Mouse (Mus musculus) thymus, postnatal 14 days (tissue): ENCODE data around the gene Ces2h.
"Not testable (repeated sequence)": the region's sequence is repeated elsewhere in the genome, so short reads cannot be mapped to it uniquely, and the experiment has no call there.

Experiments used
- DNase-seq: peaks from one replicate; pipeline ENCODE4 v3.0.0; 2021

Ces2h gene

DNA sequence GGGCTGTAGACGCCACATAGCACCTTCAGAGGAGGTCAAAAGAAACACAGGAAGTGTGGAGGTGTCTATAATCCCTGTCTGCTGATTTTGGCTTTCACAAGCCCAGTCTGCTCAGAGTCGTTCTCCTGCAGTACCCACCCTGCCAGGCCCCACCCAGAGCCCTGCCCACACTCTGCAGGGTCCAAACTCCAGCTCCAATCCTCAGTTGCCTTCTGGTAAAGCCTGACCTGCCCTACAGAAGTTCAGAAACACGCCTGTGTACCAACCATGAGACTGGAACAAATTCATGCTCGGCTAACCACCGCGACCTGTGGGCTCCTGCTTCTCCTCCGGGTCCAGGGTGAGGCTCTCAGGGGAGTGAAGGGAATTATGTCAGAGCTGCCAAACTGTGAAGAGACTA, at the start of gene Ces2h:
TSS of gene Ces2h (plus strand) at position 268 of the 400 bp plus-strand sequence.
- DNase-seq = no peak

DNA sequence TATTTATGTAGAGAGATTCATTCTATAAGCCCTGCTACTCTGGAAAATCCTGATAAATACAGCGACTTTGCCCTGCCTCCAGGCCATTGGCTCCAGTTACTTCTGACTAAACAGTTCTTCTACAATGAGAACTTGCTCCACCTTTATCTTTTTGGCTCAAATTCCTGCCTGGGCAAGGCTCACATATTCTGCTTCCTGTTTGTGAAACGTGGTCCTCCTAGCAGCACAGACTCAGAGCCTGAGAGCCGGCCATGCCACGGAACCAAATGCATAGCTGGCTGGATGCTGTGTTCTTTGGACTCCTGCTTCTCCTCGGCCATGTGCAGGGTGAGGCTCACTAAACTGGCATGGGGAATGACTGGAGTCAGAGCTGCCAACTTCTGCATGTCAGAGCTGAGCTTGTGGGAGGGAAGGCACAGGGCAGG, 39.1 kb upstream of the Ces2h start, which contains the start of gene Ces2g:
TSS of gene Ces2g (plus strand) at position 182 of the 425 bp plus-strand sequence.
- DNase-seq = no peak

DNA sequence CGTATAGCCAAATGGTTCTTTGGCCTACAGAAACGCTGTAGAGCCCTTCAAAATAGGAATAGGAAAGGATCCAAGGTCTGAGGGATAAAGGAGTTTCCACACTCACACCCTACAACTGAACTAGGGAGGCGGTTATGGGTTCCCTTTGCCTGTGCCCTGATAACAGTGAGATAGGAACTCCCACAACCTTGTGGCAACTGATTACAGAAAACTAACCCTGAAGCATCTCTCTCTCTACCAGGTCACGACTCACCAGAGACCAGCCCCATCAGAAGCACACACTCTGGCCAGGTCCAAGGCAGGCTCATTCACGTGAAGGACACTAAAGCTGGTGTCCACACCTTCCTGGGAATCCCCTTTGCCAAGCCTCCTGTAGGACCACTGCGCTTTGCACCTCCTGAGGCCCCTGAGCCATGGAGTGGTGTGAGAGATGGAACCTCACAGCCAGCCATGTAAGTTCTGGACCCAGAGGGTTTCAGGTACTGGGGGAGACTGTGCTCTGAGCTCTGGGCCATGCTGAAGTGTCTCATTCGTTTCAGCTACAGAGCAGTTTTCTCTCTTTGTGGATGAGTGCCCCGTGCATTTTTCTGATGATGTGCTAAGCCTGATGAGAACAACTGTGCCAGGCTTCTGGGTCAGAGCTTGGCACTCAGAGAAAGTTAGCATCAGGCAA, 38.3 kb upstream of the Ces2h start:
- DNase-seq = no peak

DNA sequence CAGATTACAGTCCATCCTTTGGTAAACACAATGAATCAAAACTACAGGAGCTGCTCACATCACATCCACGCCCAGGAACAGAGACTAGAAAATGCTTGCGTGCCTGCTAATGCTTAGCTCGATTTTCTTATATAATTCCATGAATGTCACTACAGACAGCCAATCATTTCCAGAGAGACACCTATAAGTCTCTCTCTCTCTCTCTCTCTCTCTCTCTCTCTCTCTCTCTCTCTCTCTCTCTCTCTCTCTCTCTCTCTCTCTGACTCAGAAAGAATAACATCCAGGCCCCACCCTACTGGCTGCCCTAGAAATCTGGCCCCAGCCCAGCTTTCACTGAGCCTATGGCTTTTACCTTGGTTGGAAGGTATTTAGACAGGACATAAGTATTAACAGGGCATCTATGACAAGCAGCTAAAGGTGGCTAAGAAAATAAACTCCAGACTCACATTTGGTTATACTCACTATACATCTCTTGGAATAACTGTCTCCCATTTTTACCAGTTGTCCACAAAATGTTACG, 37.2 kb upstream of the Ces2h start:
- no peak for DNase-seq

DNA sequence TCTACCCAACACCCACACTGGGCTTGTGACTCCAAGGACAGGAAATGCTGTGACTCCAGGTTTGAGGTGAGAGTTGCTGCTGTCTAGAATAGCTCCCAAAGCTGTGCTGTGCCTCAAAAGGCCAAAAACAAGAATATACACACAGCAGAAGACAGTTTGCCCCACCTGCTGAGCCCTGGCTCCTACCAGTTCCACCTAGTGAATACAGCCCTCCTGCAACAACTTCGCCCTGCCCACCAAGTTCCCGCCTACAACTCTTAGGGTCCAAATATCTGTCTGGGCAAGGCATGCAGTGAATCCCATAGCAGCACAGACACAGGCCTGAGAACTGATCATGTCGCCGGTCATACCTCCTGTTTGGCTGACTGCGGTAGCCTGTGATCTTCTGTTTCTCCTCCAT, 16.5 kb upstream of the Ces2h start:
- no peak for DNase-seq

DNA sequence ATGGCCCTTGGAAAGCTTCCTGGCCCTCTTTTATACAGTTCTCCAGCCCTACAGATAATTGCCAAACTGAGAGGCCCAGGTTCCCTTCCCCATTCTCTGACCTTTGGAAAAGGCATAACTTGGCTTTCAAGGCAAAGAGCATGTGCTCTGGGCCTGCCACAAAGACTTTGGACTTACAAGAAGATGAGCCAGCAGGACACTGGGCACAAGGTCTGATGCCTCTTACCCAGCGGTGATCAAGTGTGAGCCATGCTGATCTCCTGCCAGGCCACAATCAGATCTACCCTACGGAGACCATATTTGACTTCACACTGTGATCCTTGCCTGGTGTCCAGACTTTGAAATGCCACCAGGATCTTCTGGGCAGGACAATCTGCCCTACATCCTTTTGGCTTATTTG, 15.7 kb upstream of the Ces2h start:
- DNase-seq = no peak

DNA sequence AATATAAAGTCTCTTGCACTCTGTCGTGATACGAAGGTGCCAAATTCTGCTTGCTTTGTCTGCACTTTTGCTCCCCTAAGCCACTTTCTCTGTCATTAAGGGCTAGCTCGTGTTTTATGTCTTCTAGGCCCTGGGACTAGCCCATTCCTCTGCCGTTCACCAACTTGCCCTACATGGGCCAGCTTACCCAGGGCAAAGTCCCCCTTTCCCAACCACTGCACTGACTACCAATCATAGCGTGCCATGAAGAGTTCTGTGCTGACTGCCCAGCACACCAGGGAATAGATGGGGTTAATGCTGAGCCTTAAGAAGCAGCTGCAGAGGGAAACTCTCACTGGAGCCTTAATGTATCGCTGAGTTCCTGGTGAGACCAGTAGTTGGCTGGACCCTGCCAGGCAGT, 2.5 kb upstream of the Ces2h start:
- DNase-seq = no peak

DNA sequence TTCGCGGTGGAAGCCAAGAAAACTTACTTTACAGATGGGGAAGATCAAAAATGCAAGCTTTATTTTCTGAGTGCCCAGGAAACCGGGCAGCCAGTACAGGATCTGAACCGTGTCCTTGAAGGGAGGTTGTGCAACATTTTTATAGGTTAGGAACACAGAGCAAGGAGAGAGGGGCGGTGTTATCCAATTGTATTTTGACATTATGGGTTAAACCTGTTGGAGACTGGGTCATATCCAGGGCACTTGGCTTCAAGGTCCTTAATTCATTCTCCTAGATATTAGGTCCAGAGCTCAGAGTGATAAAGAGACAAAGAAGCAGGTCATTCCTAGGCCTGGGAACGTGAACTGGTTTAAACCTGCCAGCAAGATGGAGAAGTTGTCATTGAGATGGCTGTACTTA, 1.5 kb upstream of the Ces2h start:
- DNase-seq = no peak

DNA sequence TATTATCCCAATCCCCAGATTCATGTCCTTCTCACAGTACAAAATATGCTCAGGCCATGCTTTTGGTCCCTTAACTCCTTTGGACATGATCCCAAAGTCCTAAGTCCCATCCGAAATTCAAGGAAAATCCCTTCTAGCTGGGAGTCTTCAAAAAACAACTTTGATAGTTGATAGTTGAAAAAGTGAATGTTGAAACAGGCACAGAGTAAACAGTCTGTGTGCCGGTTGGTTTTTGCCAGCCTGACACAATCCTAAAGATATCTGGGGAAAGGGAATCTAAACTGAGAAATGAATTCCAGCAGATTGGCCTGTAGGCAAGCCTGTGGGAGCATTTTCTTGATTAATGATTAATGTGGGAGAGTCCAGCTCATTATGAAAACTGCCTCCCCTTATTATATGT, 9.3 kb downstream of the Ces2h start:
- DNase-seq = no peak

DNA sequence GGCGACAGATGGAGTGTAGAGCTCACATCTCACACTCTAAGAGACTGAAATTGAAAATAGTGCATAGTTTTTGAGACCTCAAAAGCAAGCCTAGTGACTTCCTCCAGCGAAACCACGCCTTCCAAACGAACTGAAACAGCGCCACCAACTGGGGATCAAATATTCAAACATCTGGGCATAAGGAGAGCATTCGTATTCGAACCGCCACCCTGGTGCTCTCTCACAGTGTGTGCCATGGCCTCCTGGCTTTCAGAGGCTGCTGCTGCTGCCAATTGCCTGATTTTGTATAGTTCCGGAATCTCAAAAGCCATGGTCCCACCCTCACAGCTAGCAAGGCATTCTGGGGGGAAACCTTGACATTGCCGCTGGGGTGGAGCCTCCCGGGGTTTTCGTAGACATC, 10.5 kb downstream of the Ces2h start:
- no peak for DNase-seq

DNA sequence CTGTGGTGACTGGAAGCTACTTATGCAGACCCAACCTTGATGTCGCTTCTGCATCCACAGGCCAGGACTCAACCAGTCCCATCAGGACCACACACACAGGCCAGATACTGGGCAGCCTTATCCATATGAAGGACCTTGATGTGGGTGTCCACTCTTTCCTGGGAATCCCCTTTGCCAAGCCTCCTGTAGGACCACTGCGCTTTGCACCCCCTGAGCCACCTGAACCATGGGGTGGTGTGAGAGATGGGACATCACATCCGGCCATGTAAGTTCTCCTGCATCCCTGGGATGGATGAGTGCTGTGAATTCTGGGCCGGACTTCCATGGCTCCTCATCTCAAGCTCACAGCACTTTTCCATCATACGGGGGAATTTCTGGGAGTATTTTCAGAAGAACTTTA, 13.7 kb downstream of the Ces2h start:
- no peak for DNase-seq

DNA sequence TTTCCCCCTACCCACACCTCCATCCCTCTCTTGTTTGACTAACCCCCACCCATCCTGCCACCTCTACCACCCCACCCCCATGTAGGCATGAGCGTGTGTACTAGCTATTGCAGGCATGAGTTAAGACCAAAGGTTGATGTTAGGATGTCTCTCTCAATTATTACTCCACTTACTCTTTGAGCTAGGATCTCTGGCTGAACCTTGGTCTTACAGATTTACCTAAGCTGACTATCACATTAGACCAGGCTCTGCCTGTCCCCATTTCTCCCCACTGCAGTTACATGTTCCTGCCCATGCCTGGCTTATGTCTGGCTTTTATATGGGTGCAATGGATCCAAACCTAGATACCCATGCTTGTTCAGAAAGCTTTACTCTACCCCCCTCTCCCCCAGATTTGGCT, 21.3 kb downstream of the Ces2h start:
- DNase-seq = no peak

DNA sequence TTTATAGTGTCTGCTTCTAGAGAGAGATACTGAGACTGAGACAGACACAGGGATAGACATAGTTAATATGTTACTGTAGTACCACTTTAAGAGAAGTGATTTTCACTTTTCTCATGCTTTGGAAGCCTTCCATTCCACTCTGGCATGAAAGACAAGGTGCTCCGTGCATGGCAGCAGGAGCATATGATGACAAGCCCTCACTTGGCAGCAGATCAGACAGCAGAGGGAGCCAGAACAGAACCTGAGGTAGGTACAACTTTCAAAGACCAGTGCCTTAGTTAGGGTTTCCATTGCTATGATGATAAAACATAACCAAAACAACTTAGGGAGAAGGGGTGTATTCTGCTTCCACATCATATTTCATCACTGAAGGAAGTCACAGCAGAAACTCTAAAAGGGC, 22.4 kb downstream of the Ces2h start:
- DNase-seq = no peak

DNA sequence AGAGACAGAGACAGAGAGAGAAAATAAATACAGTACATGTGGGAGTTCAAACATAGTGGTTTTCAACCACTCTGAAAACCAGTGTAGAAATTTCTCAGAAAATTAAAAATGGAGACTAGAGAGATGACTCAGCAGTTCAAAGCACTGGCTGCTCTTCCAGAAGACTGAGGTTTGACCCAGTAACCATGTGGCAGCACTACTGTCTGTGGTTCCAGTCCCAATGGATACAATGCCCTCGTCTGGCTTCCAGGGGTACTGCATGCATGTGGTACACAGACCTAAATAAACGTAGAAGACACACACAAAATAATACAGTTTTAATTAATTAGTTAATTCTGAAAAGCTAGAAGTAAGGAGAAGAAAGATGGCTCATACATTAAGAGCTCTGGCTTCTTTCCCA, 24.4 kb downstream of the Ces2h start:
- no peak for DNase-seq

DNA sequence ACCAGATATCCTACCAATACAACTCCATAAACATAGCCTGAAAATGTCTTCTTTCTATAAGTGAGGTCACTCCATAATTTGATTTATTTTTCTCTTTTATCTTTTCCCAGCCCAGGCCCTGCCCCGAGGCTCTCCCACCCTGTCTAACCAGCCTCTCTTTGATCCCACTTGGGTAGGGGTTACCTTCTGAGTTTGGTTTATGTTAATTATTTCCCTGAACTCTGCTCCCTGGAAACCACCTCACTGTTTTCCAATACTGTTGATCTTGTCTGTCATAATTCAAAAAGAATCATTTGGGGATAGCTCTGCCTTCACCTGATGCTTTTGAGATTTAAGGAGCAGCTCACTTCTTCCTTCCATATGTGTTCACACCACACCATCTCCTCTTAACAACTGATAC, 42.9 kb downstream of the Ces2h start:
- DNase-seq = no peak

DNA sequence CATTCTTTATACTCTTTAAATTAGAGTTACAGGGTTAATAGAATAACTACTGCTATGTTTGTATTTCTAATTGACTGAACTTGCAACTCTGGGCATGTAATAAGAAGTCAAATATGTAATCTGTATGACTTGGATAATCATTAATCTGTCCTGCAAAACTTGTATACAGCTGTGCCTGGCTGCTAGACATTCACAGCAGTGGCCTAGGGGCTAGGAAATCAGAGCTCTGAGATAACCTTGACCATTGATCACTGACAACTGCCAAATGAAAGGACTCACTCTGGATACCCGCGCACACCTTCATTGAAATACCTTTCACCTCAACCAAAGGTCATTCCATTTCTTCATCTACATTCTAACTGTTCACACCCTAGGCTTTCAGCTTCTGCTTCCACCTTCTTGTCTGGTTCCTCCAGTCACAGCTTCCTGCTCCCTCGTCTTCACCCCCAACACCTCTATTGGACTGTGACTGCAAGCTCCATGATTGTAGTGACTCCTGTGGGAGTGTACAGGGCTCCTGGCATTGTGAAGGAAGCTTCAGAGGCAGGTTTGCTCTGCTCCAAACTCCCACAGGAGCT, 45.3 kb downstream of the Ces2h start:
- DNase-seq = no peak

DNA sequence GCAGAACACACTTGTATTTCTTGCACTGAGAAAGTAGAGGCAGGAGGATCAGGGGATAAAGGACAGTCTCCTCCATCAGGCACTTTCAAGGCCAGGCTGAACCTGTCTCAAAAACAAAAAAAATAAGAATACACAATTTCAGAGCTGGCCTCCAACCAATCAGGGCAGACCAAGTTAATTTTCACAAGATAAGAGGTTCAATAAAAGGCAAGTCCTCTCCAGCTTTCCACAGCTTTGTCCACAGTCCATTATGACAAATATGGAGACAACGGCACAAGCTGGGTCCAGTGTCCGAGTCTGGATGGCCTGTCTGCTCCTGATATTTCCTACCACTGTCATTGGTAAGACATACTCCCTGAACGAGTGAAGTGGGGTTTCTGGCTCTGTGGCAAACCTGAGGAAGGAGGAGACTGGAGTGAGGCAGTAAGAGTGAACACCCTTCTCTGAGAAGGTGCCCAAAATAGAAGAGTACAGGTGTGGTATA, 47.8 kb downstream of the Ces2h start, which contains the start of gene Ces3a:
TSS of gene Ces3a (plus strand) at position 231 of the 484 bp plus-strand sequence.
- DNase-seq = no peak

DNA sequence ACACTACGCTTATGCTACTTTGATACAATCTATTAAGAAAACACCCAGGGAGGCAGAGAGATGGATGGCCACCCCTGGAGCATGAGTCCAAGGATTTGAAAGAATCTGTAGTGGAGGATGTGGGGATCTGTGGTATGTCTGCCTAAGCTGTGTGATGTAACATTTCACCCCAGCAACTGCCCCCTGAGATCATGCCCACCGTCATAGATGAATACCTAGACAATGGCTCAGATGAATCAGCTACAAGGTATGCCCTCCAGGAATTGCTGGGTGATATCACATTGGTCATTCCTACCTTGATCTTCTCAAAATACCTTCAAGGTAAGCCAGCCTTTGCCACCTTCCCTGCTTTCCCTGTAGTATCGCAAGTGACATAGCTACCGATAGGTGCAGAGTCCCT, 55.6 kb downstream of the Ces2h start:
- no peak for DNase-seq

DNA sequence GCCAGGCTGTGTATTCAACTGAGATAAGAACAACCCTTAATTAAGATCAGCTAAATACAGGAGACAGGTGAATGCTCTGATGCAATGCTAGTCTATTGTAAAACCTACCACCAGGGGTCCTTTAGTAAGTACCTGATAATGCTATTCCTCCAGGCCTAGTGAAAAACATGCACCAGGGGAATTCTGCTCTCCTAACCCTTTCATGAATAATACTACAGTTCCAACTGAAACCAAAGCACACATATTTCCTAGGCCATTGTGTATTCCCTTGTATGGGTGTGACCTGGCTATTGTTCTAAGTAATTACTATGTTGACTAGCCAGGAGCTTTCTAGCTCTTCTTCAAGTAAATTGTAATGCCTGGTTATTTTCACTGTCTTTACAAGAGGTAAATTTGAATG, 59.4 kb downstream of the Ces2h start:
- DNase-seq = no peak

DNA sequence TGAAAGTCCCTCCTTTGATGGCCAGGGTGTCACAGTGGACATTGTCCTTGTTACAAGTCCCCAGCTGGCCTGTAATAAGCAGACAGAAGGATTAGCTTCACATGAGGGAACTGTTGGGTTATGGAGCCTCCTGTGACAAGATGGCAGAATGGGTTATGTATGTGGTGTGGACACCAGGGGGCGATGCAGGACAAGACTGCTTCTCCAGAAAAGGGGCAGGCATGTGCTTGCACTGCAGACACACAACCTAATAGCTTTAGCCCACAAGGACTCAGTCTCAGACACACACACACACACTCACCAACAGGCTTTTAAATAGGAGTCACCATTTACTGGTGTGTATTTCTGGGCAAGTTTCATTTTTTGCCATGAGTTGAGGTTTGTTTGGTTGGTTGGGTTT, 66.1 kb downstream of the Ces2h start:
- peak; percentile 52 for DNase-seq

DNA sequence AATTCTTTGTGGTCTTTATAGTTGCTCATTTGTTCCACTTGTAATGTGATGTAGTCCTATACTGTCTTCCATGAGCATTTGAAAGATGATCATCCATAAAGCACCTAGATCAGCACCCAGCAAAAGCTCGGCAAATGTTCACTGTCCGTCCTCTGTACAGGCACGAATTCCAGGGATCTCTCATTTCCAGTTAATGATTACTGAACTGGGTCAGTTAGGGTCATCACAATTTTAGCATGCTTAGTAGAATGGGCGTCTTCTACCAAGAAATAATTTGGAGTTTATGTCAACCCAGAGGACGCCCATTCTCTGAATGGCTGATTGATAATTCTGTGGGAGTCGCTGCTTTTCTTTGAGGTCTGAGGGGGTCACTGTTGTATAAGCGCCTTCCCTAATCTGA, 67.3 kb downstream of the Ces2h start:
- not testable (repeated sequence) for DNase-seq

DNA sequence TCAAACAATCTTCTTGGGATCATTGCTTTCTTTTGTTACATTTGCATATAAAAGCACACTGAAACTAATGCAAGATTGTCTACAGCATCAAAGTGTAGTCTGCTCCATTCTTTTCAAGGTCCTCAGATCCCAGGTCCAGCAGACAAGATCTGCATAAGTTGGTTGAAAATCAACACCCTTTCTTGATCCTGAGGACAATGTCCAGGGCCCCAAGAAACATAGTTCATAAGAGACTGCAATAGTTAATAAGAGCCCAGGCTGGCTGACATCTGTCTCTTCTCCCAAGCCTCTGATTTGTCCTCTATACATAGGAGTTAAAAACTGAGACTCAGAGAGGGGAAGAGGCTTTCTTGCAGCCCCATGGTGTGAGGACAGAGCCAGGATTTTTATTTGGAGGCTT, 68.3 kb downstream of the Ces2h start:
- no peak for DNase-seq
